Mouse (Mus musculus): ENCODE measurements around the gene Trem3.

The Trem3 gene

GRCm38 (mm10) chr17:48247221-48247928 lies at the start of gene Trem3:
Gene Trem3, plus strand, starts transcription at chr17:48247777.
- no peak for DNase-seq

- no peak for DNase-seq
Measured at GRCm38 (mm10) chr17:48203086-48203485, 44.5 kb upstream of the Trem3 start.

DNA sequence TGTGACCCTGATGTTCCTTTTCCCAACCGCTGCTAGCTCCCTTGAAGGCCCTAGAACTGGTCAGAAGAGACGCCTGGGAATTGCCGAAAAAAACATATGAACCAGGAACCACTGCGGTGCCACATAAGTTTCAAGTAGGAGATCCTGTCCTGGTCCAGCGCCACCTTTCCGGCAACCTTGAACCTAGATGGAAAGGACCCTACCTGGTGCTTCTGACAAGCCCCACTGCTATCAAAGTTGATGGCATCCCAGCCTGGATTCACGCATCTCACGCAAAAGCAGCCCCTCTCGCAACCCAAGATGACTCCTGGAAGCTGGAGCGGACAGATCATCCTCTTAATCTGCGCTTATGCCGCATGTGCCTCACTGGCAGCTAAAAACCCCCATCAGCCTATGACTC lies 35.0 kb upstream of the Trem3 start:
- DNase-seq = no peak

GRCm38 (mm10) chr17:48213511-48213910 lies 34.1 kb upstream of the Trem3 start:
- no peak for DNase-seq

DNA sequence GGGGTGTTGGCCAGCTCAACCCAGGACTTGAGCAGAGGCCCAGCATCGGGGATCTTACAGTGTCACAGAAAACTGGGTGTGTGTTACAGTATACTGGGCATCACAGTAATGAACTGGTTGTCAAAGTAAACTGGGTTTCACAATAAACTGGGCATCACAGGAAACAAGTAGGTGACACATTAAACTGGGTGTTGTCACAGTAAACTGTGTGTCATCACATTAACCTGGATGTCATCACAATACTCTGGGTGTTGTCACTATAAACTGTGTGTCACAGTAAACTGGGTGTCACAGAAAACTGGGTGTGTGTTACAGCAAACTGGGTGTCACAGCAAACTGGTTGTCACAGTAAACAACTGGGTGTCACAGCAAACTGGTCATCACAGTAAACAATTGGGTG lies 32.1 kb upstream of the Trem3 start:
- DNase-seq = no peak

DNA sequence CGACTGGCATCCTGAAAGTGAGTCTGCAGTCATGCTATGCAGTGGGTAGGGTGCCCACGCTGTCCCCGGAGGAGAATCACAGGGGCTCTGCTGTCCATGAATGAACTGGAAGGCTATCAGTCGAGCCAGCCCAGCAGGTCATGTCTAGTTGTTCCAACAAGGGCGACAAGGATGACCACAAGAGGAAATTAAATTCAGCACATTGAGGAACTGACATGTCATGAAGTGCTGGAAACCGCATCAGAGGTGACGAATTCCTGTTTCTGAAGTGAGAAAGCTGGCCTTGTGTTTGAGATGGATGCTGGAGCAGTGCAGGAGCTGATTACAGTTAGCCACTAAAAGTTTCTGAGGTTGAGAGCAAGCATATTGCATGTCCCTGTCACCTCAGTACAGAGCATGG lies 16.9 kb upstream of the Trem3 start:
- no peak for DNase-seq

DNA sequence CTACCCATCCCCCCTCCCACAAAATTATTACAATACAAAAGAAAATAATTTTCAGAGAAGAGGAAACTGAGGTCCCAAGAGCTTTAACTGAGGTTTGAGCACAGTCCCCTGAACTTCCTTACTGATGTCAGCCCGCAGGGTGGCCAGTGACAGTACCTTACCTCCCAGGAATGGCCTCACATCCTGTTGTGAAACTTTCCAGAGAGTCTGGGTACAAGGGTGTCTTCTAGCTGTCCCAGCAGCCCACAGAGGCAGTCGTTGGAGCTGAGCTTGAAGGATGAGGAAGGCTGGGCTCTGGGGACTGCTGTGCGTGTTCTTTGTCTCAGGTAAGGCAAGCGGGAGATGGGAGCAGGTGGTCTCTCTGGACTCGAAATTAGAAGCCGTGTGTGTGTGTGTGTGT lies 15.1 kb upstream of the Trem3 start, which contains the start of gene Trem1:
Gene Trem1 (plus strand): TSS at position 251 of the 400 bp plus-strand sequence.
- DNase-seq = no peak

GRCm38 (mm10) chr17:48233789-48234188 lies 13.8 kb upstream of the Trem3 start:
- DNase-seq = no peak

GRCm38 (mm10) chr17:48234550-48234949 lies 13.0 kb upstream of the Trem3 start:
- no peak for DNase-seq

- no peak for DNase-seq
Measured at GRCm38 (mm10) chr17:48235773-48236370, 11.7 kb upstream of the Trem3 start.

DNA sequence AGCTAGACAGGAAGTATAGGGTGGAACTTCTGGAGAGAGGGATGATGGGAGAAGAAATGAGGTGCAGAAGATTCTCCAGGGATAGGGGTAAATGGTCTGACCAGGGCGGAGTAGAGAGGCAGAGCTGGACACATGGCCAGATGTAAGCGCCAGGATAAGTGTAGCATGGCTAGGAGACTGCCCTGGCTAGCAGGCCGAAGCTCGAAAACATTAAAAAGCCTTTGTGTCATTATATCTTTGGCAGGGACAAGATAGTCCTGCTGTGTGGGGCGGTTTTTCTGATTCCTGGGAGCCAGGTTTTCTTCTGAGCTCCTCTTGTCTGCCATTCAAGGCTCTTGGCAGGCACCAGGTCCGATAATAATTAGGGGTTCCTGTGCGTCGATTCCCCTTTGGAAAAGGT lies 10.0 kb upstream of the Trem3 start:
- DNase-seq = no peak

- no peak for DNase-seq
Measured at GRCm38 (mm10) chr17:48249039-48249438, 1.5 kb downstream of the Trem3 start.

DNA sequence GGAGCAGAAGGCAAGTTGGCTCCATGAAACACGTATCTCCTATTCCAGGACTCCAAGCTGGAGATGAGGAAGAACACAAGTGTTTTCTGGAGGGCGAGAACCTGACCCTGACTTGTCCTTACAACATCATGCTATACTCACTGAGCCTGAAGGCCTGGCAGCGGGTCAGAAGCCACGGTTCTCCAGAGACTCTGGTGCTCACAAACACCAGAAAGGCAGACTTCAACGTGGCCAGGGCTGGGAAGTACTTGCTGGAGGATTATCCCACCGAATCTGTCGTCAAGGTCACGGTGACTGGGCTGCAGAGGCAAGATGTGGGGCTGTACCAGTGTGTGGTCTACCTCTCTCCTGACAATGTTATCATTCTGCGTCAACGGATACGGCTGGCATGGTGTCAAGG lies 1.9 kb downstream of the Trem3 start:
- DNase-seq = no peak

- DNase-seq = no peak
Measured at GRCm38 (mm10) chr17:48250631-48251030, 3.1 kb downstream of the Trem3 start.

GRCm38 (mm10) chr17:48256575-48256974 lies 9.0 kb downstream of the Trem3 start:
- no peak for DNase-seq

DNA sequence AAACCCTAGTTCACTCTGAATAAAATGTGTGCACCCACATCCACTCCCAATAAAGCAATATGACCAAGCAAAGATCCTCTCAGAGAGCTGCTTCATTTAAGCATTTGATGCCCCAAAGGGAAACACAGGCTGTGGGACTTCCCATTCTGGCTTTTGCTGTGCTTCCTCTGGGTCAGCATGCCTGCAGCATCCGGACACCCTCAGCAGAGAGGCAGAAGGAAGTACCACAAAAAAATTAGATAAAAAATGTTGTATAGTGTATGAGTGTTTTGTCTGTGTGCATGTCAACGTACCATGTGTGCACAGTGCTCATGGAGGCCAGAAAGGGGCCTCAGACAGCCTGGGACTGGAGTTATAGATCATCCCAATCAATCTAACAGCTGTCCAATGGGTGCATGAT lies 14.3 kb downstream of the Trem3 start:
- no peak for DNase-seq

DNA sequence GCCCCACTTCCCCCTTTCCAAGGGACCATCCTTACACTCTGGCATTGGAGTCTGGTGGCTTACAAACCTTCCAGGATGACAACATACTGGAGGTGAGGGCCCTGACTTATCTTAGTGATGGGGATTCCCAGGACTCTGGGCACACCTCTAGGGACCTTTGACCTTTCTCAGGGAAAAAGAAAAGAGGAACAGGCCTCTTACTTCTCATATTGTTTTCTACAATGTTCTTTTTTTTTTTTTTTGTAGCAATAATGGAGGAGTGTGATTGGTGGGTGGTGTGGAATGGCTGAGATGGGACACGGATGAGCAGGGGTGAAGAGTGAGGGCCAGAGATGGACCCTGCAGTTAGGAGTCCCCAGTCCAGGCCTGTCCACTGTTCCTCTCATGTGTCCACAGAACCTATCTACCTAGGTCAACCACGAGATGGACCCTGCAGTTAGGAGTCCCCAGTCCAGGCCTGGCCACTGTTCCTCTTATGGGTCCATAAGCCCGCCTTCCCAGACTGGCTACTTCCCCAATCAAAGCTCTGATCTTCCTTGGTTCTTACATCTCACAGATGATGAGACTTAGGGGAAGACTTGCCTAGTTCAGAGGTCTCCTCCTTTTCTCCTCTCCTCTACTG lies 16.3 kb downstream of the Trem3 start, which contains the start of gene Treml4:
Gene Treml4 (plus strand): TSS at position 555 of the 622 bp plus-strand sequence.
- no peak for DNase-seq

GRCm38 (mm10) chr17:48264662-48265061 lies 17.1 kb downstream of the Trem3 start:
- DNase-seq = no peak

GRCm38 (mm10) chr17:48266138-48266537 lies 18.6 kb downstream of the Trem3 start:
- DNase-seq = no peak

GRCm38 (mm10) chr17:48266610-48267304 lies 19.2 kb downstream of the Trem3 start:
- no peak for DNase-seq

DNA sequence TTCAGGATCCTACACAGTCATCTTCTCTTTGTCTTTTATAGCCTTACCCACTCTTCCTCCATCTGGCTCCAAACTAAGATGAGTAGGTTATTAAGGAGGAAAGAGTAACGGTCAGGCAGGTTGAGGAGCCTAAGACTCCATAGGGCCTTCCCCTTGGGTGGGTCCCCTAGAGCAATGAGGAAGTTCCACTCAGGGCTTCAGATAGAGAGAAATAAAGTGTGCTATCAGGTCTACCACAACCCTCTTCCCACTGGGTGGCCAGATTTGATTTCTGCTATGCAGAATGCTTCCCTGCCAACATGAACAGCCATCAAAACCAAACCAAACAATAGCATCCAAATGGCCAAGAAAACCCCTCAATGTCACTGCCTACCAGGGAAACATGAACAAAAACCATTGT lies 20.0 kb downstream of the Trem3 start:
- no peak for DNase-seq

DNA sequence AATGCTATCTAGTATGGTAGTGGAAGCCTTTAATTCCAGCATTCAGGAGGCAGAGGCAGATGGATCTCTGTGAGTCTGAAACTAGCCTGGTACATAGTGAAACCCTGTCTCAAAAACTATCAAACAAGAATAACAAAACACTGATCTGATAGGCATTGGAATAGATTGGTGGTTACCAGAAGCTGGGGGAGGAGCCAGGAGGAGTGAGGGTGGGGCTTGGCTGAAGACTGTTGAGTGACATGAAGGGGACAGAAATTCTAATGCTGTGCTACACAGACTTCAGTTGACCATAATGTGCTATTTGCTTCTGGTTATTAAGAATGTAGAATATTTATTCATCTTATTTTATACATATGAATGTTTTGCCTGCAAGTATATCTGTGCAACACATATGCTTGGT lies 20.7 kb downstream of the Trem3 start:
- DNase-seq = no peak

- no peak for DNase-seq
Measured at GRCm38 (mm10) chr17:48269833-48270232, 22.3 kb downstream of the Trem3 start.

GRCm38 (mm10) chr17:48272158-48272557 lies 24.6 kb downstream of the Trem3 start:
- DNase-seq = no peak

All from kidney, postnatal 4 days (tissue).